Mouse (Mus musculus): ENCODE data around the gene Clec4g. TPM values are rescaled to one million over a fixed set of nuclear protein-coding genes. Genes with fewer than 3 reads are reported as not detected.

The Clec4g gene
- polyA plus RNA-seq, 1 experiment: 1.1 TPM

DNA sequence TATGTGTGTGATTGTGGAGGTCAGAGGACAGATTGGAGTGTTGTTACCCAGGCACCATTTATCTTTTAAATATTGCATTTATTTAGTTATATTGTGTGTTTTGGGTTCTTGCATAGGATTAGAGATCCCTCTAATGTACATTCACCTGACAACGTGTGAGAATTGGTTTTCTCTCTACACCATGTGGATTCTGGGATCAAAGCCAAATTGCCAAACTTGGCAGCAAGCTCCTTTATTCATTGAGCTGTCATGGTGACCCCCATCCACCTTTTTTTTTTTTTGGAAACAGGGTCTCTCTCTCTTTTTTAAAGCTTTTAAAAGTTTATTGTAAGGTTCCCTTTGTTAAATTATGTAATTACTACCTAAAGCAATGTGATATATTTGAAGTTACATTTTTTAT is 590 bp upstream of the Clec4g start:
- TF ChIP-seq POLR2A (IDR thresholded peaks at IDR 0.05; ENCODE audit: low read depth, low read length) (no peak), CTCF (IDR thresholded peaks at IDR 0.05; ENCODE audit: extremely low read depth, insufficient read depth, insufficient read length, insufficient replicate concordance) (no peak)
- no peak overlapping the region for H3K27ac ChIP-seq (ENCODE audit: insufficient read depth, low read length)
- no peak for DNase-seq (ENCODE audit: low read depth in 1 of 2, low spot score in 2 of 2)
- H3K4me1 ChIP-seq (ENCODE audit: control insufficient read depth, insufficient read depth, insufficient read length): no peaks in the 10 kb centered on the region
- no peak overlapping the region for H3K4me3 ChIP-seq (ENCODE audit: extremely low read depth, insufficient read depth, insufficient read length)
- 55% methylated on average over 1 of the region's 1 CpGs for WGBS
- H3K36me3 ChIP-seq (ENCODE audit: control insufficient read depth, insufficient read depth, low read length): no peaks in the 10 kb centered on the region
- H3K27me3 ChIP-seq (ENCODE audit: control insufficient read depth, insufficient read depth, low read length): no peaks in the 10 kb centered on the region

GRCm38 (mm10) chr8:3718559-3718958 is 1.9 kb downstream of the Clec4g start:
- H3K4me3 ChIP-seq (ENCODE audit: extremely low read depth, insufficient read depth, insufficient read length): no peak overlapping the region
- H3K27ac ChIP-seq (ENCODE audit: insufficient read depth, low read length): no peak overlapping the region
- TF ChIP-seq POLR2A (IDR thresholded peaks at IDR 0.05; ENCODE audit: low read depth, low read length): no peak
- TF ChIP-seq CTCF (IDR thresholded peaks at IDR 0.05; ENCODE audit: extremely low read depth, insufficient read depth, insufficient read length, insufficient replicate concordance): peak; percentile 100
- no peaks in the 10 kb centered on the region; the same call in 1 of the 2 replicates for H3K4me1 ChIP-seq (ENCODE audit: control insufficient read depth, insufficient read depth, insufficient read length)
- 28% methylated on average over 14 of the region's 14 CpGs for WGBS
- H3K36me3 ChIP-seq (ENCODE audit: control insufficient read depth, insufficient read depth, low read length): no peaks in the 10 kb centered on the region
- no peaks in the 10 kb centered on the region for H3K27me3 ChIP-seq (ENCODE audit: control insufficient read depth, insufficient read depth, low read length)
- DNase-seq (ENCODE audit: low read depth in 1 of 2, low spot score in 2 of 2): peak; percentile 43 to 85

GRCm38 (mm10) chr8:3717321-3717954 is 3.0 kb downstream of the Clec4g start:
- no peak overlapping the region for H3K27ac ChIP-seq (ENCODE audit: insufficient read depth, low read length)
- H3K4me1 ChIP-seq (ENCODE audit: control insufficient read depth, insufficient read depth, insufficient read length): peaks cover 3% of the 10 kb centered on the region
- TF ChIP-seq CTCF (IDR thresholded peaks at IDR 0.05; ENCODE audit: extremely low read depth, insufficient read depth, insufficient read length, insufficient replicate concordance) (no peak), POLR2A (IDR thresholded peaks at IDR 0.05; ENCODE audit: low read depth, low read length) (no peak)

GRCm38 (mm10) chr8:3711646-3712045 is 8.8 kb downstream of the Clec4g start:
- TF ChIP-seq POLR2A (IDR thresholded peaks at IDR 0.05; ENCODE audit: low read depth, low read length): no peak
- H3K27ac ChIP-seq (ENCODE audit: insufficient read depth, low read length): peak overlapping the region; percentile 81
- no peak overlapping the region for H3K4me3 ChIP-seq (ENCODE audit: extremely low read depth, insufficient read depth, insufficient read length)
- WGBS: 0% methylated on average over 2 of the region's 2 CpGs
- H3K4me1 ChIP-seq (ENCODE audit: control insufficient read depth, insufficient read depth, insufficient read length): peaks cover 22% of the 10 kb centered on the region
- H3K36me3 ChIP-seq (ENCODE audit: control insufficient read depth, insufficient read depth, low read length): no peaks in the 10 kb centered on the region
- DNase-seq (ENCODE audit: low read depth in 1 of 2, low spot score in 2 of 2): peak; percentile 12 to 57
- H3K27me3 ChIP-seq (ENCODE audit: control insufficient read depth, insufficient read depth, low read length): no peaks in the 10 kb centered on the region

More at GRCm38 (mm10) chr8:3717321-3717954, 3.0 kb downstream of the Clec4g start:
- Histone ChIP-seq H3K4me3 (ENCODE audit: extremely low read depth, insufficient read depth, insufficient read length) (no peak overlapping the region), H3K27me3 (ENCODE audit: control insufficient read depth, insufficient read depth, low read length) (no peaks in the 10 kb centered on the region), H3K36me3 (ENCODE audit: control insufficient read depth, insufficient read depth, low read length) (no peaks in the 10 kb centered on the region)
- DNase-seq (ENCODE audit: low read depth in 1 of 2, low spot score in 2 of 2): no peak
- WGBS: 84% methylated on average over 12 of the region's 12 CpGs

DNA sequence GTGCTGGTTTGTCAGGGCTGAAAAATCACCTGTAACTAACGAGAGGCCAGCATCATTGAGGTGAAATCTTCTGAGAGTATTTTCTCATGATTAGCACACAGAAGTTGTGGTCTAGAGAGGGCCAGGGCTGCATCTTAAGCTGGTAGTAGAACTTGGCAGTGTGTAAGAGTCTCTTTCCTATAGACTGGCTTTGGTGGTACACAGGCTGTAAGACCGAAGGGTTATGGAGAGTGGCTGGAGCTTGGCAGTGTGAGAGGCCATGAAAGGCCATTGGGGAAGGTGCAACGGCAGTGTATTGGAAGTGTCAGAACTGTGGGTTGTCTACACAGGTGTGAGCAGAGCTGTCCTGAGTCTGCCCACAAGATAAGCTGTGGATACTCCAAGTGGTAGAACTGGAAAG is 10.1 kb downstream of the Clec4g start:
- Histone ChIP-seq H3K27ac (ENCODE audit: insufficient read depth, low read length) (peak overlapping the region; percentile 78), H3K27me3 (ENCODE audit: control insufficient read depth, insufficient read depth, low read length) (no peaks in the 10 kb centered on the region), H3K4me1 (ENCODE audit: control insufficient read depth, insufficient read depth, insufficient read length) (peaks cover 22% of the 10 kb centered on the region), H3K4me3 (ENCODE audit: extremely low read depth, insufficient read depth, insufficient read length) (no peak overlapping the region), H3K36me3 (ENCODE audit: control insufficient read depth, insufficient read depth, low read length) (no peaks in the 10 kb centered on the region)
- no peak for DNase-seq (ENCODE audit: low read depth in 1 of 2, low spot score in 2 of 2)
- whole genome bisulfite sequencing: 39% methylated on average over 3 of the region's 3 CpGs
- TF ChIP-seq POLR2A (IDR thresholded peaks at IDR 0.05; ENCODE audit: low read depth, low read length) (no peak), CTCF (IDR thresholded peaks at IDR 0.05; ENCODE audit: extremely low read depth, insufficient read depth, insufficient read length, insufficient replicate concordance) (no peak)

DNA sequence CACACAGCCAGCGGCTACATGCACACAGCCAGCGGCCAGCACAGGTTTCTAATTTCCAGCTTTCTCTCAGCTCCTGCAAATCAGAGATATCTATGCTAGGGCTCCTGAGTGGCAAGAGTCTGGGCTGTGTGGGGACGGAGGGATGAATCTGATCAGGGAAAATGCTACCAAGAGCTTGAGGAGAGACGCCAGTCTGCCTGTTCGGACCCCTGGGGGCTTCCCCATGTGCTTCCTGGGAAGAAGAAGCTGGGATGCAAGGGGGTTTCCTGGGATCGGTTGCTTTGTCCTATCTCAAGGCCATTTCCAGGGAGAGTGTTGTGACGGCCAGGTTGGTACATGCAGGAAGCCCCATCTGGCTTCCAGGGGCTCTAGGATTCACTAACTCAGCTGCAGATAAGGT is 12.8 kb downstream of the Clec4g start:
- Histone ChIP-seq H3K4me3 (ENCODE audit: extremely low read depth, insufficient read depth, insufficient read length) (no peak overlapping the region), H3K4me1 (ENCODE audit: control insufficient read depth, insufficient read depth, insufficient read length) (peaks cover 21% of the 10 kb centered on the region; the same call in 1 of the 2 replicates), H3K27me3 (ENCODE audit: control insufficient read depth, insufficient read depth, low read length) (no peaks in the 10 kb centered on the region), H3K36me3 (ENCODE audit: control insufficient read depth, insufficient read depth, low read length) (no peaks in the 10 kb centered on the region), H3K27ac (ENCODE audit: insufficient read depth, low read length) (no peak overlapping the region)
- TF ChIP-seq CTCF (IDR thresholded peaks at IDR 0.05; ENCODE audit: extremely low read depth, insufficient read depth, insufficient read length, insufficient replicate concordance) (no peak), POLR2A (IDR thresholded peaks at IDR 0.05; ENCODE audit: low read depth, low read length) (no peak)
- 82% methylated on average over 7 of the region's 7 CpGs for WGBS
- no peak for DNase-seq (ENCODE audit: low read depth in 1 of 2, low spot score in 2 of 2)

DNA sequence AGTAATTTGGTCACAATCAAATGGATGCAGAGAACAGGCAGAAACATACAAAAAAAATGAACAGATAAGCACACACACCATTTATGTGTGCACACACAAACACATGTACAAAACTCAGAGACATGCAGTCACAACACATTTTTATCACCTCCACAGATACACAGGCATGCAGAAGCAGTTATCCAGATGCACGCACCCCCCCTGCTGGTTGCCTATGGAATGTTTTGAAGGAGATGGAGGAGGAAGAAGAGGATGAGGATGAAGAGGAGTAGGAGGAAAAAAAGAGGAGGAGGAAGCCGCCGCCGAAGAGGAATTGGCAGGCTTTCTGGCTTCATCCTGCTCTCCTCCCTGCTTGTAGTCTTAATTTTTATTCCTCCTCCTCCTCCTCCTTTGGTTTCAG is 14.7 kb downstream of the Clec4g start:
- no peaks in the 10 kb centered on the region for H3K27me3 ChIP-seq (ENCODE audit: control insufficient read depth, insufficient read depth, low read length)
- H3K4me3 ChIP-seq (ENCODE audit: extremely low read depth, insufficient read depth, insufficient read length): no peak overlapping the region
- 38% methylated on average over 4 of the region's 4 CpGs for WGBS
- no peaks in the 10 kb centered on the region for H3K36me3 ChIP-seq (ENCODE audit: control insufficient read depth, insufficient read depth, low read length)
- no peak overlapping the region for H3K27ac ChIP-seq (ENCODE audit: insufficient read depth, low read length)
- no peak for TF ChIP-seq CTCF (IDR thresholded peaks at IDR 0.05; ENCODE audit: extremely low read depth, insufficient read depth, insufficient read length, insufficient replicate concordance)
- H3K4me1 ChIP-seq (ENCODE audit: control insufficient read depth, insufficient read depth, insufficient read length): peaks cover 9% of the 10 kb centered on the region; the same call in 1 of the 2 replicates
- DNase-seq (ENCODE audit: low read depth in 1 of 2, low spot score in 2 of 2): no peak
